In the genomic region with DNA sequence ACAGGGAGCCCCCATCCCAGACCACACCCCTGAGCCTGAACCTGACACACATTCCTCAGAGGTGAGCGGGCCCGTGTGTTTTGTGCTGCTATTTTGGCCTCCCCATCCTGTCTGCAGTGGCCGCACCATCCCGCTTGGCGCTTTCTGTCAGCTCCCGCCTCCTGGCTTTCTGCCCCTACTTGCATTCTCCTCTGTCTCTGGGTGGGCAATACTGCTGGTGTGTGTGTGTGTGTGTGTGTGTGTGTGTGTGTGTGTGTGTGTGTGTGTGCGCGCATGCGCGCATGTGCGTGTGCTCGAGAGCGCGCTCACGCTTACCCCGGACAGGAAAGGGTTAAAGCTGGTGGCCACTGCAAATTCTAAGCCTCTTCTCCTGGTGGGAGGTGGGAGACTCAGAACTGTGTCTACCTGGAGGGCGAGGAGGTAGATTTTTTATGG, we compare ENCODE assay signal across 8 mouse cellular contexts. TPM values are rescaled to one million over a fixed set of nuclear protein-coding genes. Genes with fewer than 3 reads are reported as not detected.
A peak's percentile ranks its signal among the peaks of the same experiment; 100 is the strongest.
DNase-seq lines count a peak whose midpoint lies in the region; ATAC-seq and TF ChIP-seq lines count a peak whose summit lies in the region.

No protein-coding gene starts in this region.

- H3K4me1 ChIP-seq in embryonic facial prominence, embryonic 15.5 days: peaks cover 99% of the 10 kb centered on the region
- H3K4me1 ChIP-seq in hindbrain, embryonic 14.5 days (replicated peaks; ENCODE audit: control insufficient read depth, insufficient read depth, low read length): peaks cover 90% of the 10 kb centered on the region
- peaks cover 0 to 13% of the 10 kb centered on the region in 2 experiments; a peak in 3 of 4 replicates for H3K4me1 ChIP-seq in liver, embryonic 14.5 days (replicated peaks; ENCODE audit: control insufficient read depth in 2 of 2, insufficient read depth in 2 of 2, low read length in 1 of 2)
- peaks cover 56% of the 10 kb centered on the region for H3K4me1 ChIP-seq in stomach, postnatal 0 days (replicated peaks; ENCODE audit: control insufficient read depth, insufficient read depth)

- no peaks in the 10 kb centered on the region for H3K27me3 ChIP-seq in embryonic facial prominence, embryonic 15.5 days
- H3K27me3 ChIP-seq in hindbrain, embryonic 14.5 days (ENCODE audit: control insufficient read depth, insufficient read depth, low read length): no peaks in the 10 kb centered on the region
- no peaks in the 10 kb centered on the region for H3K27me3 ChIP-seq in liver, embryonic 14.5 days (ENCODE audit: control insufficient read depth, insufficient read depth, low read length)
- no peaks in the 10 kb centered on the region for H3K27me3 ChIP-seq in stomach, postnatal 0 days (ENCODE audit: control insufficient read depth, insufficient read depth, low read length)

- WGBS in embryonic facial prominence, embryonic 15.5 days: 6% methylated on average over 17 of the region's 17 CpGs
- WGBS in hindbrain, embryonic 14.5 days: 9% methylated on average over 16 of the region's 17 CpGs
- WGBS in liver, embryonic 14.5 days (ENCODE audit: insufficient replicate concordance): 34% methylated on average over 17 of the region's 17 CpGs
- WGBS in stomach, postnatal 0 days: 9% methylated on average over 17 of the region's 17 CpGs

- peak overlapping the region; percentile 83 for H3K4me2 ChIP-seq in embryonic facial prominence, embryonic 15.5 days (replicated peaks)
- H3K4me2 ChIP-seq in hindbrain, embryonic 14.5 days (replicated peaks): peak overlapping the region; percentile 96
- H3K4me2 ChIP-seq in liver, embryonic 14.5 days (ENCODE audit: low read depth): peak overlapping the region; percentile 42
- H3K4me2 ChIP-seq in stomach, postnatal 0 days (replicated peaks; ENCODE audit: low read depth): peak overlapping the region; percentile 77

- ATAC-seq in embryonic facial prominence, embryonic 15.5 days (ENCODE audit: insufficient number of reproducible peaks, low FRiP score, low TSS enrichment, low read depth): no peak
- ATAC-seq in hindbrain, embryonic 14.5 days (ENCODE audit: low FRiP score): peak; percentile 21; the same call in 1 of the 2 replicates
- ATAC-seq in liver, embryonic 14.5 days (ENCODE audit: insufficient read depth): no peak
- no peak for ATAC-seq in stomach, postnatal 0 days (ENCODE audit: low FRiP score, low TSS enrichment)

- 0 out of 2 replicates have a peak, but pooled peaks cover 6% of the 10 kb centered on the region for H3K36me3 ChIP-seq in embryonic facial prominence, embryonic 15.5 days
- no peaks in the 10 kb centered on the region for H3K36me3 ChIP-seq in hindbrain, embryonic 14.5 days (replicated peaks; ENCODE audit: control insufficient read depth, insufficient read depth)
- H3K36me3 ChIP-seq in liver, embryonic 14.5 days (replicated peaks; ENCODE audit: control insufficient read depth, insufficient read depth, low read depth): no peaks in the 10 kb centered on the region
- H3K36me3 ChIP-seq in stomach, postnatal 0 days (ENCODE audit: control insufficient read depth, insufficient read depth, low read length): no peaks in the 10 kb centered on the region

- TF ChIP-seq EP300 in liver, embryonic 14.5 days (IDR thresholded peaks at IDR 0.05; ENCODE audit: low read depth): no peak
- TF ChIP-seq EP300 in stomach, postnatal 0 days (optimal IDR thresholded peaks at IDR 0.05): no peak

- H3K27ac ChIP-seq in embryonic facial prominence, embryonic 15.5 days (replicated peaks): peak overlapping the region; percentile 96
- H3K27ac ChIP-seq in hindbrain, embryonic 14.5 days: peak overlapping the region; percentile 79
- H3K27ac ChIP-seq in liver, embryonic 14.5 days: no peak overlapping the region
- peak overlapping the region; percentile 98 for H3K27ac ChIP-seq in stomach, postnatal 0 days (replicated peaks)

- TF ChIP-seq CTCF in liver, embryonic 14.5 days (IDR thresholded peaks at IDR 0.05; ENCODE audit: low read depth): no peak
- peak; percentile 32; the same call in 1 of the 2 replicates for TF ChIP-seq CTCF in stomach, postnatal 0 days (IDR thresholded peaks at IDR 0.05; ENCODE audit: low read depth)

- no peaks in the 10 kb centered on the region for H3K9me3 ChIP-seq in embryonic facial prominence, embryonic 15.5 days (replicated peaks)
- no peaks in the 10 kb centered on the region for H3K9me3 ChIP-seq in hindbrain, embryonic 14.5 days (ENCODE audit: control insufficient read depth, low read length)
- H3K9me3 ChIP-seq in liver, embryonic 14.5 days (ENCODE audit: control insufficient read depth, low read length): no peaks in the 10 kb centered on the region
- H3K9me3 ChIP-seq in stomach, postnatal 0 days (ENCODE audit: control insufficient read depth, low read length): no peaks in the 10 kb centered on the region

- peak; percentile 44 for DNase-seq in adrenal gland, adult 2 months
- no peak for DNase-seq in adrenal gland, postnatal 25 days
- DNase-seq in NIH3T3 (ENCODE audit: low read depth): peak; percentile 82
- DNase-seq in hindbrain, embryonic 14.5 days (ENCODE audit: low spot score): no peak
- no peak for DNase-seq in liver, embryonic 14.5 days (ENCODE audit: low read depth in 3 of 3, low spot score in 3 of 3)
- DNase-seq in stomach, postnatal 0 days (ENCODE audit: low spot score): peak; percentile 50
- DNase-seq in ovary, postnatal 14 days (ENCODE audit: low spot score): no peak

- no peak overlapping the region for H3K9ac ChIP-seq in embryonic facial prominence, embryonic 15.5 days
- H3K9ac ChIP-seq in hindbrain, embryonic 14.5 days: peak overlapping the region; percentile 50
- H3K9ac ChIP-seq in liver, embryonic 14.5 days (replicated peaks): no peak overlapping the region
- H3K9ac ChIP-seq in stomach, postnatal 0 days (ENCODE audit: low read length): peak overlapping the region; percentile 57; the same call in 1 of the 2 replicates

- peak overlapping the region; percentile 97 for H3K4me3 ChIP-seq in embryonic facial prominence, embryonic 15.5 days (replicated peaks)
- H3K4me3 ChIP-seq in hindbrain, embryonic 14.5 days (replicated peaks; ENCODE audit: low read length): peak overlapping the region; percentile 15; the same call in 1 of the 2 replicates
- H3K4me3 ChIP-seq in liver, embryonic 14.5 days (ENCODE audit: insufficient read depth in 1 of 2, low read depth in 2 of 2, low read length in 2 of 2): no peak overlapping the region
- H3K4me3 ChIP-seq in stomach, postnatal 0 days (ENCODE audit: low read depth, low read length): peak overlapping the region; percentile 29

RNA-seq across cellular contexts. Expression of a gene that starts 7.0 kb away (rescaled TPM):
- 10 to 100 TPM; 41.9 to 61.1 TPM for total RNA-seq in adrenal gland, adult 2 months (2021)
- 62.7 and 64.5 TPM in 2 replicates for polyA plus RNA-seq in adrenal gland, adult 2 months (2012; rRNA removed)
- total RNA-seq in adrenal gland, postnatal 25 days (2021): 56.0 and 82.0 TPM in 2 replicates
- polyA plus RNA-seq in embryonic facial prominence, embryonic 15.5 days (2015; fragmentation: Nextera tagmentation; extraction: Ambion mirVana): 21.2 and 21.8 TPM in 2 replicates
- 11.6 and 13.5 TPM in 2 replicates for polyA plus RNA-seq in hindbrain, embryonic 14.5 days (2014; fragmentation: Nextera tagmentation; extraction: Ambion mirVana)
- 1.6 and 1.9 TPM in 2 replicates for polyA plus RNA-seq in liver, embryonic 14.5 days (2012; rRNA removed)
- 1.0 and 1.5 TPM in 2 replicates for polyA plus RNA-seq in liver, embryonic 14.5 days (2014; fragmentation: Nextera tagmentation; extraction: Ambion mirVana)
- 5.2 and 6.1 TPM in 2 replicates for polyA plus RNA-seq in stomach, postnatal 0 days (2015; fragmentation: Nextera tagmentation; extraction: Ambion mirVana)

RNA-seq across cellular contexts. Expression of a gene that starts 34.9 kb away (rescaled TPM):
- not detected for total RNA-seq in adrenal gland, adult 2 months (2021)
- polyA plus RNA-seq in adrenal gland, adult 2 months (2012; rRNA removed): not detected in 2 replicates
- not detected in 2 replicates for total RNA-seq in adrenal gland, postnatal 25 days (2021)
- 2.1 and 3.3 TPM in 2 replicates for polyA plus RNA-seq in embryonic facial prominence, embryonic 15.5 days (2015; fragmentation: Nextera tagmentation; extraction: Ambion mirVana)
- polyA plus RNA-seq in hindbrain, embryonic 14.5 days (2014; fragmentation: Nextera tagmentation; extraction: Ambion mirVana): not detected in 2 replicates
- 0.04 TPM in 1 of 2 replicates, not detected in the other for polyA plus RNA-seq in liver, embryonic 14.5 days (2012; rRNA removed)
- not detected in 2 replicates for polyA plus RNA-seq in liver, embryonic 14.5 days (2014; fragmentation: Nextera tagmentation; extraction: Ambion mirVana)
- 5.4 and 7.0 TPM in 2 replicates for polyA plus RNA-seq in stomach, postnatal 0 days (2015; fragmentation: Nextera tagmentation; extraction: Ambion mirVana)

RNA-seq across cellular contexts. Expression of a gene that starts 48.7 kb away (rescaled TPM):
- not detected for total RNA-seq in adrenal gland, adult 2 months (2021)
- polyA plus RNA-seq in adrenal gland, adult 2 months (2012; rRNA removed): not detected in 2 replicates
- not detected in 2 replicates for total RNA-seq in adrenal gland, postnatal 25 days (2021)
- not detected in 2 replicates for polyA plus RNA-seq in embryonic facial prominence, embryonic 15.5 days (2015; fragmentation: Nextera tagmentation; extraction: Ambion mirVana)
- polyA plus RNA-seq in hindbrain, embryonic 14.5 days (2014; fragmentation: Nextera tagmentation; extraction: Ambion mirVana): not detected in 2 replicates
- polyA plus RNA-seq in liver, embryonic 14.5 days (2012; rRNA removed): not detected in 2 replicates
- polyA plus RNA-seq in liver, embryonic 14.5 days (2014; fragmentation: Nextera tagmentation; extraction: Ambion mirVana): not detected in 2 replicates
- polyA plus RNA-seq in stomach, postnatal 0 days (2015; fragmentation: Nextera tagmentation; extraction: Ambion mirVana): 0.05 TPM in 1 of 2 replicates, not detected in the other

Comparison
In these comparisons a context has a peak if more than half of its experiments do, and no peak if none do; other contexts are left out.
1. DNase-seq: peak in adrenal gland, adult 2 months (single experiment), NIH3T3 (single experiment) and stomach, postnatal 0 days (single experiment); none in adrenal gland, postnatal 25 days (single experiment), hindbrain, embryonic 14.5 days (single experiment), liver, embryonic 14.5 days (0 of 3) and ovary, postnatal 14 days (single experiment).
2. H3K4me2 ChIP-seq: peak in every context shown above with its lines; median percentile 96 in hindbrain, embryonic 14.5 days; 83 in embryonic facial prominence, embryonic 15.5 days; 77 in stomach, postnatal 0 days; 42 in liver, embryonic 14.5 days.
3. H3K4me3 ChIP-seq: peak in embryonic facial prominence, embryonic 15.5 days (single experiment), hindbrain, embryonic 14.5 days (single experiment) and stomach, postnatal 0 days (single experiment); none in liver, embryonic 14.5 days (0 of 2).
4. H3K9ac ChIP-seq: peak in hindbrain, embryonic 14.5 days (single experiment) and stomach, postnatal 0 days (single experiment); none in embryonic facial prominence, embryonic 15.5 days (single experiment) and liver, embryonic 14.5 days (single experiment).